In genomic region chr11:61642106-61642505, GRCm38 (mm10) we compare ENCODE assay signal across 34 mouse cellular contexts. TPM values are rescaled to one million over a fixed set of nuclear protein-coding genes. Genes with fewer than 3 reads are reported as not detected.
DNase-seq lines count a peak whose midpoint lies in the region; ATAC-seq lines count a peak whose summit lies in the region.
"Had no signal": no experiment of that assay in that cellular context is flagged by ENCODE, and none has a peak within 500 bp of the region (broad histone marks: within the 10 kb centered on the region; RNA-seq: fewer than 3 reads in every experiment).

No protein-coding gene starts in this region.

- no peak overlapping the region for H3K27ac ChIP-seq in heart, embryonic 11.5 days (ENCODE audit: low read depth, low read length)
- H3K27ac ChIP-seq: embryonic facial prominence, embryonic 10.5 days; embryonic facial prominence, embryonic 13.5 days; forebrain, embryonic 10.5 days; forebrain, embryonic 13.5 days; heart, embryonic 15.5 days; hindbrain, embryonic 10.5 days; hindbrain, embryonic 13.5 days had no signal

- no peak for ATAC-seq in heart, embryonic 11.5 days (replicated peaks; ENCODE audit: insufficient number of reproducible peaks, low FRiP score, low TSS enrichment)
- ATAC-seq: activated CD4-positive, CD25-positive, alpha-beta regulatory T cell, adult 4 months; forebrain, embryonic 13.5 days; forebrain, embryonic 16.5 days; hindbrain, embryonic 16.5 days; inflammation-experienced regulatory T-cells, adult 6 months; intestine, embryonic 16.5 days had no signal

- H3K4me1 ChIP-seq in heart, embryonic 11.5 days (ENCODE audit: control insufficient read depth, insufficient read depth, low read length): no peaks in the 10 kb centered on the region; the same call in 1 of the 2 replicates
- H3K4me1 ChIP-seq: embryonic facial prominence, embryonic 10.5 days; forebrain, embryonic 10.5 days; forebrain, embryonic 13.5 days; hindbrain, embryonic 10.5 days; hindbrain, embryonic 13.5 days had no signal

- H3K36me3 ChIP-seq in heart, embryonic 11.5 days (ENCODE audit: control insufficient read depth, insufficient read depth, low read length): no peaks in the 10 kb centered on the region
- H3K36me3 ChIP-seq: embryonic facial prominence, embryonic 10.5 days; embryonic facial prominence, embryonic 13.5 days; forebrain, embryonic 10.5 days; heart, embryonic 12.5 days; heart, embryonic 15.5 days; hindbrain, embryonic 10.5 days; hindbrain, embryonic 13.5 days had no signal

- H3K4me2 ChIP-seq in heart, embryonic 11.5 days: no peak overlapping the region
- H3K4me2 ChIP-seq: embryonic facial prominence, embryonic 13.5 days; forebrain, embryonic 13.5 days; heart, embryonic 12.5 days; heart, embryonic 15.5 days; hindbrain, embryonic 13.5 days had no signal

- peak; percentile 17 for DNase-seq in adrenal gland, postnatal 14 days
- DNase-seq in adrenal gland, adult (ENCODE audit: inconsistent age in 2 of 2, low spot score in 1 of 2): no peak
- peak; percentile 64 for DNase-seq in CD4-positive helper T cell, adult 2 months (ENCODE audit: low read depth, low spot score)
- DNase-seq in adipocyte (ENCODE audit: low spot score): peak; percentile 41
- DNase-seq in naive thymus-derived CD4-positive, alpha-beta T cell, adult 2 months (ENCODE audit: low read depth): peak; percentile 53
- DNase-seq in cerebellum, postnatal 14 days: no peak
- no peak for DNase-seq in urinary bladder, postnatal 25 days (ENCODE audit: low spot score)
- DNase-seq: adrenal gland, adult 2 months; adrenal gland, postnatal 25 days; cerebellum, adult 18-20 months; cerebellum, adult 9-11 months; cerebellum, postnatal 36 days; embryo, embryonic 11 days; gastrocnemius, postnatal 10 days; heart, adult 11 months; heart, postnatal 10 days; heart, postnatal 36 days; kidney, adult 18-20 months; kidney, adult 9 months had no signal

- no peaks in the 10 kb centered on the region for H3K9me3 ChIP-seq in heart, embryonic 11.5 days (replicated peaks; ENCODE audit: control insufficient read depth, low read length)
- H3K9me3 ChIP-seq: embryonic facial prominence, embryonic 10.5 days; embryonic facial prominence, embryonic 13.5 days; forebrain, embryonic 10.5 days; forebrain, embryonic 13.5 days; heart, embryonic 12.5 days; heart, embryonic 15.5 days; hindbrain, embryonic 10.5 days; hindbrain, embryonic 13.5 days had no signal

- 81% methylated on average over 7 of the region's 7 CpGs for WGBS in heart, embryonic 11.5 days (ENCODE audit: insufficient replicate concordance)

- no peak overlapping the region for H3K4me3 ChIP-seq in heart, embryonic 11.5 days (ENCODE audit: low read depth, low read length)
- H3K4me3 ChIP-seq: embryonic facial prominence, embryonic 10.5 days; embryonic facial prominence, embryonic 13.5 days; erythroblast, embryonic 14.5 days; forebrain, embryonic 10.5 days; forebrain, embryonic 13.5 days; heart, embryonic 12.5 days; heart, embryonic 15.5 days; hindbrain, embryonic 10.5 days; hindbrain, embryonic 13.5 days had no signal

- no peak overlapping the region for H3K9ac ChIP-seq in heart, embryonic 11.5 days (ENCODE audit: low read depth, low read length)
- H3K9ac ChIP-seq: embryonic facial prominence, embryonic 13.5 days; forebrain, embryonic 13.5 days; heart, embryonic 12.5 days; heart, embryonic 15.5 days; hindbrain, embryonic 13.5 days had no signal

- H3K27me3 ChIP-seq in heart, embryonic 11.5 days (ENCODE audit: control insufficient read depth, insufficient read depth, low read length): no peaks in the 10 kb centered on the region
- H3K27me3 ChIP-seq: embryonic facial prominence, embryonic 13.5 days; heart, embryonic 12.5 days; heart, embryonic 15.5 days; hindbrain, embryonic 13.5 days had no signal

RNA-seq across cellular contexts. Expression of gene Grap, which starts 11.0 kb away (rescaled TPM):
- 12.3 and 27.0 TPM in 2 replicates for total RNA-seq in adrenal gland, postnatal 14 days (2021)
- polyA plus RNA-seq in heart, embryonic 11.5 days (2014; fragmentation: Nextera tagmentation; extraction: Ambion mirVana): 7.3 and 8.9 TPM in 2 replicates

RNA-seq across cellular contexts. Expression of gene Fam83g, which starts 41.8 kb away (rescaled TPM):
- total RNA-seq in adrenal gland, postnatal 14 days (2021): 0.85 and 1.1 TPM in 2 replicates
- 1.6 and 2.0 TPM in 2 replicates for polyA plus RNA-seq in heart, embryonic 11.5 days (2014; fragmentation: Nextera tagmentation; extraction: Ambion mirVana)

Comparison
In these comparisons a context has a peak if more than half of its experiments do, and no peak if none do; other contexts are left out.
1. DNase-seq: peak in adrenal gland, postnatal 14 days (single experiment), CD4-positive helper T cell, adult 2 months (single experiment), adipocyte (single experiment) and naive thymus-derived CD4-positive, alpha-beta T cell, adult 2 months (single experiment); none in adrenal gland, adult (0 of 2), cerebellum, postnatal 14 days (0 of 2) and urinary bladder, postnatal 25 days (single experiment).